Mouse (Mus musculus): ENCODE results near the gene Pawr.

DNA sequence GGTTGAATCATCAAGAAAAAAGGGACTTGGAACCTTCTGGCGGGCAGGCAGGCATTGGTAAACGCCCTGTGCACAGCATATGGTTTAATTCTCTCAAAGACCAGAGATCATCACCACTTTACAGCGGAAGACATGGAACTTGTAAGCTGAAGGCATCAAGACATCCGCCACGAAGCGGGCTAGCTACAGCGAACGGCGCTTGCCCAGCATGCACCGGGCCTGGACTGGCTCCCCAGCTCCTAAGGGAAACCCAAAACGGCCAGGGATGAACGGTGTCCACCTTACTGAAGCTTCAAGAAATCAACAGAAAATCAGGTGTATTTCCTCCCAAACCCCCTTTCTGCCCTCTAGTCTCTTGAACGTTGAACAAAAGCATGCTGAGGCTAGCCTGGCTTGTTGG is 33.7 kb upstream of the Pawr start:
- no peak for TF ChIP-seq EP300 (IDR thresholded peaks at IDR 0.05; ENCODE audit: low read depth)
- TF ChIP-seq CTCF (IDR thresholded peaks at IDR 0.05; ENCODE audit: low read depth), result no peak

All from heart, postnatal 0 days (tissue).